Mouse (Mus musculus): ENCODE data around the gene 4933424G06Rik.

DNA sequence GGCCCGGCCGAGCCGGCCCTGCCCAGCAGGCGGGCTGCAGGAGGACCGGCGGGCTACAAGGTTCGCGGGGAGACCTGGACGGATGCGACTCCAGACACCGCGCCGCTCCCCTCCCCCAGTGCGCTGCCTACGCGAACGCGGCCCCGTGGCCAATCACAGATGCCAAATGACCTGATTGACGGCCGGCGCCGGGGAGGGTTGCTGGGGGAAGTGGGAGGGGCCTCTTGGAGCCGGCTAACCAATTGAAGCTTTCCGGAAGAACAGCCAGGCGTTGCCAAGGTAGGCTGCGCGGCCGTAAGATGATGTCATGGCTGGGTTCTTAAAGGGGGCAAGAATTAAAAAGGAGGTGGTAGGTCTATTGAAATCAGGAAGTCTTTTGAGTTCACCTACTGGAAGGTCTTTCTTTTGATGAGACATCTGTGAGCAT lies at the start of gene 4933424G06Rik:
- TF ChIP-seq POLR2A (IDR thresholded peaks at IDR 0.05; ENCODE audit: insufficient read depth, low read length): no peak
- TF ChIP-seq EP300 (IDR thresholded peaks at IDR 0.05; ENCODE audit: insufficient read depth, low read depth, low read length): no peak
- no peak for TF ChIP-seq CTCF (IDR thresholded peaks at IDR 0.05; ENCODE audit: low read depth, low read length)

Data from ES-Bruce4 (cell line).